Mouse (Mus musculus) myocyte (in vitro differentiated cells): ENCODE data around the gene Csrp3.

Experiments
- POLR2A ChIP-seq: IDR thresholded peaks from one replicate; pipeline ENCODE4 v1.6.1; 2011; ENCODE audit warnings: low read depth, mild to moderate bottlenecking, control low read depth, moderate library complexity; ENCODE audit not compliant: insufficient read length
- REST ChIP-seq: IDR thresholded peaks from one replicate; pipeline ENCODE4 v1.6.1; 2011; ENCODE audit warnings: mild to moderate bottlenecking, control low read depth, moderate library complexity; ENCODE audit not compliant: insufficient read depth, insufficient read length
- USF1 ChIP-seq: IDR thresholded peaks from one replicate; pipeline ENCODE4 v1.6.1; 2011; ENCODE audit warnings: low read depth, mild to moderate bottlenecking, control low read depth, moderate library complexity

GRCm38 (mm10) chr7:48864199-48864598 is 16.4 kb upstream of the Csrp3 start:
- TF ChIP-seq POLR2A = no peak
- TF ChIP-seq REST = no peak
- no peak for TF ChIP-seq USF1
